Mouse (Mus musculus) heart, adult 2 months (tissue): Measurements from ENCODE around the gene Garem2.

ENCODE experiments used
- CTCF ChIP-seq: fragments of 200-600 bp; IDR thresholded peaks from 2 replicates; pipeline ENCODE4 v1.8.1; 2022; ENCODE audit warnings: antibody characterized with exemption, mild to moderate bottlenecking, moderate library complexity
- EP300 ChIP-seq: fragments of 200-500 bp; IDR thresholded peaks from 2 replicates; pipeline ENCODE4 v1.6.1; 2011; ENCODE audit warnings: low read depth, low read length, control low read depth; ENCODE audit not compliant: insufficient read depth
- POLR2A ChIP-seq: fragments of 200-500 bp; IDR thresholded peaks from 2 replicates; pipeline ENCODE4 v1.6.1; 2011; ENCODE audit warnings: mild to moderate bottlenecking, low read depth, low read length, control low read depth; ENCODE audit not compliant: insufficient read depth

DNA sequence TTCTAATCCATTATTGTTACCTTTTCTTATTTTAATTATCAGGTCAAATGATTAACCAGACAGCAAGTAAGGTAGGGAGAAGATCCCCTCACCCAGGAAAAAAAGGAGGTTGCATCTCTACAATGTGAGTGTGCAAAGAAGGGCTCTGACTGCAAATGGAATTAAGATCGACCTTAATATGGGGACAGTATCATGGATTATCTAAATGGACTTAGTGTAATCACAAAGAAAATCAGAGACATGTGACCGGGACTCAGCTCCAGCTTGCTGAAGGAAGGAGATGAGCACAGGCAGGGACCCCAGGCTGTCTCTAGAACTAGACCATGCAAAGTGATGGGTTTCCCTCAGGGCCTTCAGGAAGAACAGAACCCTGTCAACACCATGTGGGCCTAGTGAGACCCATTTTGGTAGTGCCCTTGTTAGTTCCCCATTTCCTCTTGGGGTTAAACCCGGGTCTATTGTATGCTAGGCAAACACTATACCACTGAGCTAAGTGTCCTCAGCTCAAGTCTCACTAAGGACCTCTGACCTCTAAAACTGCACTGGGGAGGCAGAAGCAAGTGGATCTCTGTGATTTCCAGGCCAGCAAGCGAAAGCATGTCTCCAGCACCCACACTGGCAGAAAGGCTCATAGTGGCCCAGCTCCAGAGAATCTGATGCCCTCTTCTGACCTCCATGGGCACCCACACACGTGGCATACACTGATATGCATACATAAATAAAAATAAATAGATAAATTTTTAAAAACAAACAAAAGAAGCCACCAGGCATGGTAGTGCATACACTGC is 43.4 kb downstream of the Garem2 start:
- TF ChIP-seq CTCF (no peak), POLR2A (no peak), EP300 (no peak)
